Mouse (Mus musculus) lung, embryonic 16.5 days (tissue): Measurements from ENCODE around the gene Auts2. TPM values are rescaled to one million over a fixed set of nuclear protein-coding genes. Genes with fewer than 3 reads are reported as not detected.
A peak's percentile ranks its signal among the peaks of the same experiment; 100 is the strongest.

ENCODE experiments used
- ATAC-seq: fragments of 200-750 bp; cut with Nextera tagmentation; 2 replicates; pipeline ENCODE4 v1.8.0; 2017; ENCODE audit warnings: low read depth, mild to moderate bottlenecking, moderate library complexity
- H3K27ac ChIP-seq: fragments of 300-500 bp; sonication (generic); 2 replicates; pipeline ENCODE4 v1.5.1; 2014; ENCODE audit warnings: mild to moderate bottlenecking, control low read depth, low read length
- H3K27me3 ChIP-seq: fragments of 300-500 bp; sonication (generic); 2 replicates; pipeline ENCODE4 v1.6.1; 2014; ENCODE audit warnings: low read depth, low read length, mixed read lengths; ENCODE audit not compliant: control insufficient read depth, insufficient read depth
- H3K36me3 ChIP-seq: fragments of 300-500 bp; sonication (generic); 2 replicates; pipeline ENCODE4 v1.6.1; 2014; ENCODE audit warnings: low read length; ENCODE audit not compliant: control insufficient read depth, insufficient read depth
- H3K4me1 ChIP-seq: fragments of 300-500 bp; sonication (generic); replicated peaks from 2 replicates; pipeline ENCODE4 v1.6.1; 2014; ENCODE audit warnings: low read length, mixed read lengths; ENCODE audit not compliant: control insufficient read depth, insufficient read depth
- H3K4me2 ChIP-seq: fragments of 300-500 bp; sonication (generic); 2 replicates; pipeline ENCODE4 v1.6.1; 2014; ENCODE audit warnings: low read depth, low read length, control low read depth
- H3K4me3 ChIP-seq: fragments of 300-500 bp; sonication (generic); 2 replicates; pipeline ENCODE4 v1.5.1; 2014; ENCODE audit warnings: mild to moderate bottlenecking, low read length, control low read depth
- H3K9ac ChIP-seq: fragments of 300-500 bp; sonication (generic); 2 replicates; pipeline ENCODE4 v1.6.1; 2014; ENCODE audit warnings: low read length, control low read depth
- H3K9me3 ChIP-seq: fragments of 300-500 bp; sonication (generic); 2 replicates; pipeline ENCODE4 v1.6.1; 2016; ENCODE audit warnings: low read length; ENCODE audit not compliant: control insufficient read depth
- WGBS: fragments of 180-500 bp; shearing (Covaris S2); extraction: QIAGEN DNeasy Blood & Tissue Kit; methylation state at CpG from one replicate; pipeline ENCODE4 v1.1.7; 2014; 5-methylcytosine and 5-hydroxymethylcytosine counted together
- polyA plus RNA-seq: library from polyadenylated mRNA; unstranded; fragments of >200 nt; fragmentation: Nextera tagmentation; extraction: Ambion mirVana; gene quantifications from 2 replicates; pipeline ENCODE4 v1.2.1, GENCODE M21; 2015

Auts2 gene
- polyA plus RNA-seq, 1 experiment from 2014 or later: 12.3 TPM

DNA sequence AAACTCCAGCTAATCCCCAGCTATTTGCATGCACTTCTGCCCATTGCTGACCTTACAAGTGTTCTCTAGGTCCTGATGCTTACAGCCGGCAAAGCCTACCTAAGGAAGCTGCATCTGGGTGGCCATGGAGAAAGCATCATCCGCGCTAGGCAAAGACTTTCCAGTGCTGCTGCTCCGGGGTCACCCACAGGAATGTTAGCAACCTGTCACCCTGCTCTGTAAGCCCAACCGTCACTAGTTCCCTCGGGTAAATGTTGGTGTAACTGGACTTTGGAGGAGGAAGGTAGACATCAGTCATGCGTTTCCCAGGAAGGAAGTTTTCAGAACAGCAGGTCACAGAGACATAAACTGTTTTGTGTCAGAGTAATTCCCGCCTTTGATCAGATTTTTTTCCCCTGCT is 287.6 kb downstream of the Auts2 start:
- no peak for ATAC-seq
- H3K4me1 ChIP-seq: no peaks in the 10 kb centered on the region
- H3K27ac ChIP-seq: no peak overlapping the region
- WGBS: 52% methylated on average over 8 of the region's 8 CpGs
- no peak overlapping the region for H3K4me2 ChIP-seq
- H3K36me3 ChIP-seq: no peaks in the 10 kb centered on the region
- H3K9me3 ChIP-seq: no peaks in the 10 kb centered on the region
- H3K27me3 ChIP-seq: no peaks in the 10 kb centered on the region
- no peak overlapping the region for H3K4me3 ChIP-seq
- no peak overlapping the region for H3K9ac ChIP-seq

DNA sequence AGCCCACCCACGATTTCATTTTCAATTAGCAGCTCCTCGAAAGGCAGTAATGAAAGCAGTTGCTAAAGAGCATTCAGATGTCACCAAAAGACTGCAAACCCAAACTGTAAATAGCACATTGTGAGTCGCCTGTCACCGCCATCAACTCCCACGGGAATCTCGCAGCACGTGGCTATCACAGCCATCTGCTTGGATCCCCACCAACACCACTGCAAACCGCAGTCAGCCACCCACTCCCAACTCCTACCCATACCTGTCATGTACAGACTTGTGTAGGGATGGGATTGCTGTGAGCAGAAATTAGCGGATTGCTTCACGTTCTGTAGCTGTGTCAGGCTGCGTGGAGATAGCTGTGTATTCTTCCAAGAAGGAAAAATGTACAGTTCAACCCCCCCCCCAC is 293.6 kb downstream of the Auts2 start:
- no peaks in the 10 kb centered on the region for H3K27me3 ChIP-seq
- ATAC-seq: no peak
- H3K27ac ChIP-seq: no peak overlapping the region
- no peaks in the 10 kb centered on the region for H3K9me3 ChIP-seq
- H3K4me3 ChIP-seq: no peak overlapping the region
- H3K36me3 ChIP-seq: no peaks in the 10 kb centered on the region
- no peak overlapping the region for H3K9ac ChIP-seq
- H3K4me2 ChIP-seq: no peak overlapping the region
- WGBS: 75% methylated on average over 11 of the region's 11 CpGs
- peaks cover 5% of the 10 kb centered on the region for H3K4me1 ChIP-seq

DNA sequence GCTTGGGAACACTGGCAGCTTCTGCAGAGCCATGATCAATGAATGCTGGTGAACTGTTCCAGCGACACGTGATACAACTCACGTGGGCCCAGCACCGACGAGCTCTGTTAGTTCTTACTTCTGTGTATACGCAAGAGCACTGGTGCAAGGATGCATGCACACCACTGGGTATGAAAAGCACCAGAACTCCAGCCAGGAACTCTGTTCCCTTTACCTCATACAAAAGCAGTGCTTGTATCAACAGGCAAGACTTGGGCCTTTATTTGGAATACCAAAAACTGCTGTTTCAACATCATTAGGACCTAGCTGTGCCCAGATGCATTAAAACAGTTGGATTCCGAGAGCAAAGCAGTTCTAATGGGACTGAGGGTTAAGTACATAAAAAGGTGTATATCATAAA is 295.1 kb downstream of the Auts2 start:
- Histone ChIP-seq H3K4me3 (no peak overlapping the region), H3K36me3 (no peaks in the 10 kb centered on the region), H3K9ac (no peak overlapping the region), H3K9me3 (no peaks in the 10 kb centered on the region), H3K4me2 (no peak overlapping the region), H3K27ac (no peak overlapping the region), H3K27me3 (no peaks in the 10 kb centered on the region), H3K4me1 (peaks cover 5% of the 10 kb centered on the region)
- ATAC-seq: peak; percentile 49
- 45% methylated on average over 7 of the region's 7 CpGs for WGBS

DNA sequence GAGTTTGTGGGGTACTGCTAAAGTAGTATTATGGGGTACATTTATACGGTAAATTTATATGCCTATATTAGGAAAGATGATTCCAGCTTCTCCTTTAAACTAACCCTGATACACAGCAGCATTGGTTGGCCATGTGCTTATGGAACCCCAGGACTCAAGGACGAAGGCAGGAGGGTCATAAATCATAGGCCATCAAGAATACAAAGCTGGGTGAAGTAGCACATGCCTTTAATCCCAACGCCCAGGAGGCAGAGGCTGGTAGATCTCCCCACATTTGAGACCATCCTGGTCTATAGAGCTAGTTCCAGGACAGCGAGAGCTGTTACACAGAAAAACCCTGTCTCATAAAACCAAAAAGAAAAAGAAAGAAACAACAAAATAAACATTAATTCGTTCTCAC is 307.7 kb downstream of the Auts2 start:
- Histone ChIP-seq H3K36me3 (no peaks in the 10 kb centered on the region), H3K9me3 (no peaks in the 10 kb centered on the region), H3K27me3 (no peaks in the 10 kb centered on the region), H3K27ac (no peak overlapping the region), H3K4me1 (peaks cover 4% of the 10 kb centered on the region; the same call in 1 of the 2 replicates), H3K4me2 (no peak overlapping the region), H3K9ac (no peak overlapping the region), H3K4me3 (no peak overlapping the region)
- 66% methylated on average over 5 of the region's 5 CpGs for WGBS
- no peak for ATAC-seq

DNA sequence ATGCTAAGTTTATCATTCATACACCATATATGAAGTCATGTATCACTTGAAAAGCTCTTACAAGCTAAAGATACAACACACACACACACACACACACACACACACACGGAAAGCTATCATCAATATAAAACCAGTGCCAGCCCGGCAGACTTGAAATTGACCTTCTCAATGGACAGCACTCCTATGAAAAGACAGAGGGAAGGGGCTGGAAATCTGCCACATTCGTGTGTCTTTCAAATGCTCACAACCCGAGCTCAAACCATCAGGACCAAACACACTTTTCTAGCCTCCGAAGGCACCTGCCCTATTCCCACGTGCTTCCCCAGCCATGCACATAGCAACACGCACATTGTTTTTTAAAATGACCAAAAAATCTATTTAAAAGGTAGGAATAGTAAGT is 308.7 kb downstream of the Auts2 start:
- ATAC-seq: no peak
- H3K9me3 ChIP-seq: no peaks in the 10 kb centered on the region
- whole genome bisulfite sequencing: 62% methylated on average over 7 of the region's 7 CpGs
- no peak overlapping the region for H3K4me3 ChIP-seq
- H3K4me1 ChIP-seq: peaks cover 12% of the 10 kb centered on the region
- H3K27ac ChIP-seq: no peak overlapping the region
- no peaks in the 10 kb centered on the region for H3K27me3 ChIP-seq
- no peak overlapping the region for H3K4me2 ChIP-seq
- H3K9ac ChIP-seq: no peak overlapping the region
- H3K36me3 ChIP-seq: no peaks in the 10 kb centered on the region

DNA sequence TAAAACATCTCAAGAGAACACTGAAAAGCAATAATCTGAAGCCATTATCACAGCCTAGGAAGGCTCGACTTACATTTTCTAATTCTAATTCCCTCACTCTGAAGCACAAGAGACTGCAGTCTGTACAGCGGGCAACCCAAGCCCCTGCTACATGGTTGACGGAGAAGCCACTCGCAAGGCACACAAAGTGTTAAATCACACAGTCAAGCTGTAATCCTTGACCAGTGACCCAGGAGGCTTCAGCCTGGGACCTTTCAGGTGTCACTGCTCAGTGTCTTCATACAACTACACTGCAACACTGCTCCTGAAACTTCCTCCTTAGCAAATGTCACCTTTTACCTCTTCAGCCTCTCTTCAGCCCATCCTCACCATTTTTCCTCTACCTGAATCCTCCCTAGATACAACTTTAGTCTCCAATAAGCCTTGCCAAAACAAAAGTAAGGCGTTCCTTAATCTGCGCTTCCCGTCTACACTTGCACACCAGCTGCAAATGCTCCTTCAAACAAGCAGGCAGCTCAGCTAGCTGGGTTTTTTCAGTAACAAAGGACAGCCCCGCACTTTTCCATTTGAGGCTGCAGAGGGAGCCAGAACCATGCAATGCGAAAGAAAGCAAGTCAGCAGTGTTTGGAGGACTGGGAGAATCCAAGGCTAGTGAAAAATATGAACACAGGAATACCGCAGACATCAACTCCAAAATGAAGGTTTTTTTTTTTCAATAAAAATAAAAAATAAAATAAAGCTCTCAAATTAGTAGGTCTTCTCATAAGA is 311.7 kb downstream of the Auts2 start:
- Histone ChIP-seq H3K4me3 (no peak overlapping the region), H3K9ac (no peak overlapping the region), H3K27ac (no peak overlapping the region), H3K4me1 (peaks cover 14% of the 10 kb centered on the region), H3K9me3 (no peaks in the 10 kb centered on the region), H3K36me3 (no peaks in the 10 kb centered on the region), H3K27me3 (no peaks in the 10 kb centered on the region), H3K4me2 (no peak overlapping the region)
- WGBS: 35% methylated on average over 10 of the region's 10 CpGs
- ATAC-seq: peak; percentile 87

DNA sequence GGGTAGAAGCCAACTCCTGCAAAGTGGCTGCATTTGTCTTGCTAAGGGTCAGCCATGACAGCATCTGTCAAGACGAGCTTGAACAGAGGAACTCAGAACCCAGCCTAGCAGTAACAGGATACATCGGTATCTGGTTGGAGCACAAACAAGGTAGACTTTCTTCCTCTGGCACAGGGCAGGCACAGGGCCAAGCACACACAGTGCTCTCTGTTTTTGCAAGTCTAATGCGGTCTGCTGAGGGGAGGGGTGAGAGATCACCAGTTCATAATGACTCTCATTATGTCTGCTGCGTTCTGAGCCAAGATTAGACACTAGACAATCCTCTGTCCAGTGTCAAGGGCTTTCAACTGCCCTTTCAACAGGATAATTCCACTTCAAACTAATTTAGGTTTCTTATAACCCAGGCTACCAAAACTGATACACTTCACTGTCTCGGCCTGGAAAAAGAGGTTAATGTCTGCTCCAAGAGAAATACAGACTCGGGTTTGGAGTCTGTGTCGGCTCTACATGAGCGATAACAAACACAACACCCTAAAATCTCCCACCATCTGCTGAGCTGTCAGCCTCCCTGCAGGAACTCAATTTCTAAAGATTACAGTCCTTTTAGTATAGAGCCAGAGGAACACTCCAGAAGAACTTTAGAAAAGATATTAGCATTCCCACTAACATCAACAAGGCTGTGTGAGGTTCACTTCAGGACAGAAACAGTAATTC is 313.3 kb downstream of the Auts2 start:
- WGBS: 17% methylated on average over 8 of the region's 8 CpGs
- H3K9me3 ChIP-seq: no peaks in the 10 kb centered on the region
- peak; percentile 62 for ATAC-seq
- no peaks in the 10 kb centered on the region for H3K27me3 ChIP-seq
- peaks cover 14% of the 10 kb centered on the region for H3K4me1 ChIP-seq
- no peaks in the 10 kb centered on the region for H3K36me3 ChIP-seq
- no peak overlapping the region for H3K27ac ChIP-seq
- no peak overlapping the region for H3K4me3 ChIP-seq
- H3K4me2 ChIP-seq: peak overlapping the region; percentile 11; the same call in 1 of the 2 replicates
- H3K9ac ChIP-seq: no peak overlapping the region

DNA sequence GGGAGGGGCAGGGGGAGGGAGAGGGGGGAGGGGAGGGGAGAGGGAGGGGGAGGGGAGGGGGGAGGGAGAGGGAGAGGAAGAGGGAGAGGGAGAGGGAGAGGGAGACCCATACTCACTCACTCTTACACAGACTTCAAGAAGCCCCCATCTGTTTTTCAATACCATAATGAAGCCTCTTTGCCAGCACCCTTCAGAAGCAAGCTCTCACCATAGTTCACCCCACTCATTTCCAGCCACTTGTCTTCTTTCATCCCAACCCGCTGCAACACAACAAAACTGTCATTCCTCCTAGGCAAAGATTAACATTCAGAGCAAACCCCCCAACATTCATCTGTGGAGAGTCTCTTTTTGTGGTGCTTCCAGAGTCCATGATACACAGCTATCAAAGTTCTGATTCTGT is 314.1 kb downstream of the Auts2 start:
- ATAC-seq: no peak
- Histone ChIP-seq H3K9me3 (no peaks in the 10 kb centered on the region), H3K27ac (no peak overlapping the region), H3K4me1 (peaks cover 14% of the 10 kb centered on the region), H3K27me3 (no peaks in the 10 kb centered on the region), H3K4me2 (no peak overlapping the region), H3K9ac (no peak overlapping the region), H3K36me3 (no peaks in the 10 kb centered on the region), H3K4me3 (no peak overlapping the region)
- 42% methylated on average over 1 of the region's 1 CpGs for WGBS

DNA sequence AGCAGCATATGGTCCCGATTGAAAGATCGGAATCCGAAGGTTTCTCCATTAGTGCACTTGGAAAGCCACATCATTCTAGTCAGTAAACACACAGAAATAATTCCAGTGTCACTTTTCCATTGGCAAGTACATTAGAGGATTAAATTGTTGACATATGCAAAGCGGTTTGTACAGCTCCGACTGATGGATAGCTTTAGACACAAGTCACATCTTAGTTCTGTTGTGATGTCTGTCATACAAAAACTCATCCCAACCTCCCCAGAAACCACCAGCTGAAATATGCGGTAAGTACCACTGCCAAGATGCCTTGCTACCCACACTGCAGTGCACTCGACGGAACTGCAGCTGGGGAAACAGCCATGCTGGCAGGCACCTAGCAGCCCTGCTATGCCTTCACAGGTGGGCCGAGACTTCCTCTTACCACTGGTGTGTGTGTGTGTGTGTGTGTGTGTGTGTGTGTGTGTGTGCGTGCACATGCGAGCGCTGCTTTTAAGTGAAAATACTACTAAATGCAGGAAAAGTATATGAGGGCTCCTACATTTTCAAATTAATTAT is 322.7 kb downstream of the Auts2 start:
- Histone ChIP-seq H3K4me2 (no peak overlapping the region), H3K36me3 (no peaks in the 10 kb centered on the region), H3K9me3 (no peaks in the 10 kb centered on the region), H3K27me3 (no peaks in the 10 kb centered on the region), H3K4me3 (no peak overlapping the region), H3K9ac (no peak overlapping the region), H3K4me1 (peaks cover 3% of the 10 kb centered on the region; the same call in 1 of the 2 replicates), H3K27ac (no peak overlapping the region)
- 77% methylated on average over 12 of the region's 12 CpGs for WGBS
- no peak for ATAC-seq
